ENCODE assay signal across 9 mouse cellular contexts in genomic region chr10:86100281-86100851, GRCm38 (mm10).
A peak's percentile ranks its signal among the peaks of the same experiment; 100 is the strongest.
DNase-seq lines count a peak whose midpoint lies in the region; ATAC-seq and TF ChIP-seq lines count a peak whose summit lies in the region.
"Had no signal": no experiment of that assay in that cellular context is flagged by ENCODE, and none has a peak within 500 bp of the region (broad histone marks: within the 10 kb centered on the region; RNA-seq: fewer than 3 reads in every experiment).

No protein-coding gene starts in this region.

- H3K9me3 ChIP-seq in forebrain, postnatal 0 days (ENCODE audit: low read length) = no peaks in the 10 kb centered on the region
- no peaks in the 10 kb centered on the region for H3K9me3 ChIP-seq in forebrain, embryonic 13.5 days (replicated peaks)

- CTCF ChIA-PET in Patski (lab: Charles Lee) = interaction anchor here (1.0 to 1.6 kb wide), 3 partner anchors 9 to 364 kb away, joined by 3 to 4 read pairs (median 3); no protein-coding TSS in a partner anchor

- POLR2A ChIA-PET in Patski (lab: Charles Lee) = interaction anchor here (0.7 to 2.0 kb wide), 3 partner anchors 73 to 209 kb away, joined by 3 to 10 read pairs (median 6); partner anchors contain the start of gene Timp3

- ATAC-seq in forebrain, postnatal 0 days = peak; percentile 73
- ATAC-seq in forebrain, embryonic 13.5 days = no peak
- peak; percentile 64 for ATAC-seq in Patski
- ATAC-seq in erythroid progenitor cell, adult 5-6 weeks (replicated peaks; ENCODE audit: low FRiP score, poor library complexity, severe bottlenecking) = no peak

- no peak overlapping the region for H3K4me3 ChIP-seq in forebrain, postnatal 0 days (ENCODE audit: low read depth, low read length)
- no peak overlapping the region for H3K4me3 ChIP-seq in forebrain, embryonic 13.5 days

- 68% methylated on average over 3 of the region's 3 CpGs for WGBS in forebrain, postnatal 0 days
- 81% methylated on average over 3 of the region's 3 CpGs for WGBS in forebrain, embryonic 13.5 days

- in situ Hi-C loops in Patski (cut with MboI; ENCODE audit: low pct_unique_long_range_greater_than_20kb) = loop anchor here (10.0 kb wide), 1 partner anchor 194 kb away; no protein-coding TSS in a partner anchor

- H3K27me3 ChIP-seq in forebrain, postnatal 0 days (ENCODE audit: insufficient read depth, low read length) = no peaks in the 10 kb centered on the region
- no peaks in the 10 kb centered on the region for H3K27me3 ChIP-seq in forebrain, embryonic 13.5 days
- no peaks in the 10 kb centered on the region for H3K27me3 ChIP-seq in Patski

- H3K4me2 ChIP-seq in forebrain, postnatal 0 days (ENCODE audit: low read depth) = no peak overlapping the region
- H3K4me2 ChIP-seq in forebrain, embryonic 13.5 days = no peak overlapping the region

- no peaks in the 10 kb centered on the region for H3K36me3 ChIP-seq in forebrain, postnatal 0 days (ENCODE audit: insufficient read depth)
- no peaks in the 10 kb centered on the region for H3K36me3 ChIP-seq in forebrain, embryonic 13.5 days (ENCODE audit: poor library complexity, severe bottlenecking)

- DNase-seq in forebrain, postnatal 0 days = peak; percentile 27
- DNase-seq in left cerebral cortex, postnatal 4 days = peak; percentile 54
- no peak for DNase-seq in left cerebral cortex, adult 8-10 months (ENCODE audit: low spot score in 2 of 2)
- peak; percentile 91 for DNase-seq in Patski (ENCODE audit: low read depth, low spot score)
- DNase-seq in heart, postnatal 14 days = peak; percentile 39 to 48
- no peak for DNase-seq in thymus, adult 18-20 months
- DNase-seq: embryo, embryonic 11 days had no signal

- no peak for TF ChIP-seq CTCF in forebrain, postnatal 0 days (IDR thresholded peaks at IDR 0.05; ENCODE audit: low read depth)
- TF ChIP-seq CTCF in Patski (IDR thresholded peaks at IDR 0.05) = no peak

- no peak overlapping the region for H3K9ac ChIP-seq in forebrain, postnatal 0 days
- no peak overlapping the region for H3K9ac ChIP-seq in forebrain, embryonic 13.5 days

- H3K4me1 ChIP-seq in forebrain, postnatal 0 days (ENCODE audit: insufficient read depth) = no peaks in the 10 kb centered on the region
- H3K4me1 ChIP-seq in forebrain, embryonic 13.5 days = no peaks in the 10 kb centered on the region

- intact Hi-C loops in left cerebral cortex, postnatal 4 days (cut with DNase I) = no loop called here
- intact Hi-C loops in heart, postnatal 14 days (cut with DNase I) = no loop called here

- H3K27ac ChIP-seq in forebrain, postnatal 0 days (ENCODE audit: low read depth, low read length) = no peak overlapping the region
- no peak overlapping the region for H3K27ac ChIP-seq in forebrain, embryonic 13.5 days

Comparison
In these comparisons a context has a peak if more than half of its experiments do, and no peak if none do; other contexts are left out.
1. ATAC-seq: peak in forebrain, postnatal 0 days (single experiment) and Patski (single experiment); none in forebrain, embryonic 13.5 days (single experiment) and erythroid progenitor cell, adult 5-6 weeks (single experiment).
2. DNase-seq: peak in forebrain, postnatal 0 days (single experiment), left cerebral cortex, postnatal 4 days (single experiment), Patski (single experiment) and heart, postnatal 14 days (2 of 2); none in left cerebral cortex, adult 8-10 months (0 of 2) and thymus, adult 18-20 months (0 of 2).